Mouse (Mus musculus): ENCODE measurements around the gene Slc35e3. TPM values are rescaled to one million over a fixed set of nuclear protein-coding genes. Genes with fewer than 3 reads are reported as not detected.

Slc35e3 gene
- total RNA-seq, 1 experiment from 2014 or later = 17.0 TPM

DNA sequence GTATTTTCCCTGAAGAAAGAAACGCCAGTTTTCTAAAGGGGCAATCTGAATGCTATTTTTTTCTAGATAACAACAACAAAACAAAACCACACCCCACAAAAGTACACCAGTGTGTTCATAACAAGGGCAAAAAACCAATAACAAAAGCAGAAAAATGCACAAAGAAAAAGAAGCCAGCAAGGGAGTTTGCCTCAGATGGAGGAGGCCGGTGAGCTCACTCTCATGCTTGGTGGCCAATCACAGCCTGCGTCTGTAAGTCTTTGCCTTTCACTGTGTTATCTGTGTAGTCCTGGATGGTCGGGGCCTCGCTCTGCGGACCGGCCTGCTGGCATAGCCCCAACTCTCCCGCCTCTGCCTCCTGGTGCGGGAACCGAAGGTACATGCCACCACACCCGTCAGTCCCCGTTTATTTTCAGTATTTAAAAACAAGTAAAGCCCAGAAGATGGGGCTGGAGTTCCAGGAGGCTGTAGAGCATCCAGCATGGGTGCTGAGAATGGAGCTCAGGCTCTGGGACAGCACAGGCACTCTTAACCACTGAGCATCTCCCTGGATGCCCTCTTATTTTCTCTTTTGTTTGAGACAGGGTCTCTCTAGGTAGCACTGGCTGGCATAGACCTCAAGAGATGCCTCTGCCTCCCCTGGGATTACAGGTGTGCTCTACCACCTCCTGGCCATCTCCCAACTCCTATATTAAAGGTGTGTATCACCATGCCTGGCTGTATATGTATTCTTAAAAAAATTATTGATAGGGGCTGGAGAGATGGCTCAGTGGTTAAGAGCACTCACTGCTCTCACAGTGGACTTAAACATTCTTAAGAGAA lies 30.3 kb upstream of the Slc35e3 start:
- no peak for DNase-seq

- no peak for DNase-seq
Measured at GRCm38 (mm10) chr10:117775401-117776144, 29.4 kb upstream of the Slc35e3 start.

DNA sequence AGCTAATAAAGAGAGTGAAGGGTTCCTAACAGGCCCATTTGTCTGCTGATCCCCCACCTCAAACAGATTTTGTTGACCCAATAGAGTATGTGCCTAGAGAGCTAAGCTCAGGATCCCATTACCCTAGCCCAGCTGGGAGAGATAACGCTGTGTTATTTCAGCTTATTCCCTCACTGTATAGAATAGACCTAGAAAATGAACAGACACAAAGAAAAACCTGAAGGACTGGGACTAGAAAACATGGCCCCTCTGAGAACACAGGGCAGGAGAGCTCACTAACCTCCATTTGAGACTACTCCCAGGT lies 28.6 kb upstream of the Slc35e3 start:
- no peak for DNase-seq

- no peak for DNase-seq
Measured at GRCm38 (mm10) chr10:117774011-117774816, 28.0 kb upstream of the Slc35e3 start.

- no peak for DNase-seq
Measured at GRCm38 (mm10) chr10:117773106-117773720, 27.0 kb upstream of the Slc35e3 start.

DNA sequence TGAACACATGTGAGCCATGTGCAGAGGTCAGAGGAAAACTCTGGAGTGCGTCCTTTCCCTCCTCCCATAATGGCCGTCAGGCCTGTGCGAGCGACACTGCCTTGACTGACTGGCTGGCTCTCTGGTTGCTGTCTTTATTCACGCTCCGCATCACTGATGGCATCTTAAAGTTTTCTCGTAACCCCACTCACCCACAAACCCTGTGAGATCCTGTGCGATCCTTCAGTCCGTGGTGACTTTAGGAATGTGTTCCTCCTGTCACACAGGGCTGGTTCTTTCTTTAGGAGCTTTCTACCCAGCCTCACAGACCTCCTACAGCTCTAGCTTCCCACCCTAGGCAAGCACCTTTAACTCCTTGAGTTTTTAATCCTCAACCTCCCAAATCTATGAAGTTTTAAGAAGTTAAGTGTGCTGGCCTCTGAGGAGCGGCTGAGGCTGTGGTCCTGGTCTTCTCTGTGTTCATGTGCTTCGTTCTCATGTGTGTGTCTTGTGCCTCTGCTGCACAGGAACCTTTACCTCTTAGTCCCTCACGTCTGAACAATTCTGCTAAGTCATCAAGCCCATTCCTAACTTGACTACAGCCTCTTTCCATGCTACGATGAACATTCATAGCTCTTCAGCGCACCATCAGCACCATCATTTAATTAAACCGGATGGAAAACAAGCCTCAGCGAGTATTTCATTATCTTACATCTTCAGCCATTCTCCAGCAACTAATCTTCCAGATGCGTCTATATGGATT lies 26.4 kb upstream of the Slc35e3 start:
- no peak for DNase-seq

DNA sequence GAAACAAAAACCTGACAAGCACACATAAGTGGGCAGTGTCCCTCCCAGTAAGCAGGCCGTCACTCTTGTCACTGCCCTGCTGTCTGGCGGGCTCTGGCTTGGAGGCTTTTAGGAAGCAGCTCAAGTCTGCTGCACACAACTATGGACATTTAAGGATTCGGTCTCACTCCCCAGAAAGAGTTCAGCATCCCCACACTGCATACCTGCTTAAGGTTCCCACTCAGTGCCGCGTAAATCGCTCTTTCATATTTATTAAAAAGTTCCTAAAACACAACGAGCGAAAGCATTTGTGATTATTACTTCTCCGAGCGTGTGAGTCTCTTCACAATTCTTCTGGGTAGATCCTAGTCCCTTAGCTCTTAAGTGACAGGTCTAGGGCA lies 25.0 kb upstream of the Slc35e3 start:
- no peak for DNase-seq

DNA sequence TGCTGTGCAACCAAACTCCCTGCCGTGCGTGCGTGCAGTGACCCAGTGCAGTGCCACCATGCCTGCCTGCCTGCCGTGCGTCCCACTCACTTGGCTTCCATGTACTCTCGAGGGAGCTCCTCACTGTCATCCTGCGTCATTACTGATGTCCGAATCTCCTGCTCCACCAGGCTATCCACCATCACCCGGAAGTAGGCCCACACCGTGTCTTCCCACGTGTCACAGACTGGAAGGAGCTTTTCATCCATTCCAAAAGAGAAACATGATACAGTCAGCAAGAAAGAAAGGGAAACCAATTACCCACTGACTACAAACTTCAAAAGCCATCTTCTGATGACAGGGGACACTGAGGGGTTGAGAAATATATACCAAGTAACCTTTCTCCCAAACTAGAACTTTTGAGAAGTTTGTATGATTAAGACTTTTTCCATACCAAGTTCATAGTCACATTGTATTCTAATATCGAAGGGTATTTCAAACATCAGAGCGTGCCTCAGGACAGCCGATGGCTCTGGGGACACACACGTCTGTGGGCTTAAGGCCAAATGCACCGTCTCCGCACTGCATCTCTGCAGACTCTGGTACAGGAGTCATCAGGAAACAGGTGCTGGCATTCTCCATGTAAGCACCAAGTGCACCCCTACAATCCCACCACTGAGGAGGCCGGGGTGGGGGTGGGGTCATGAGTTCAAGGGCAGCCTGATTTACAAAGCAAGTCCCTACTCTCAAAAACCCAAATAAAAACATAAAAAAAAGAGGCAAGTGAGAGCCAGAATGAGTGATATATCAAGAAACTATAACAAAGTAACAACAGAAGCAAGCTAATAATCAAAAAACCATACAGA lies 24.3 kb upstream of the Slc35e3 start:
- DNase-seq = no peak

DNA sequence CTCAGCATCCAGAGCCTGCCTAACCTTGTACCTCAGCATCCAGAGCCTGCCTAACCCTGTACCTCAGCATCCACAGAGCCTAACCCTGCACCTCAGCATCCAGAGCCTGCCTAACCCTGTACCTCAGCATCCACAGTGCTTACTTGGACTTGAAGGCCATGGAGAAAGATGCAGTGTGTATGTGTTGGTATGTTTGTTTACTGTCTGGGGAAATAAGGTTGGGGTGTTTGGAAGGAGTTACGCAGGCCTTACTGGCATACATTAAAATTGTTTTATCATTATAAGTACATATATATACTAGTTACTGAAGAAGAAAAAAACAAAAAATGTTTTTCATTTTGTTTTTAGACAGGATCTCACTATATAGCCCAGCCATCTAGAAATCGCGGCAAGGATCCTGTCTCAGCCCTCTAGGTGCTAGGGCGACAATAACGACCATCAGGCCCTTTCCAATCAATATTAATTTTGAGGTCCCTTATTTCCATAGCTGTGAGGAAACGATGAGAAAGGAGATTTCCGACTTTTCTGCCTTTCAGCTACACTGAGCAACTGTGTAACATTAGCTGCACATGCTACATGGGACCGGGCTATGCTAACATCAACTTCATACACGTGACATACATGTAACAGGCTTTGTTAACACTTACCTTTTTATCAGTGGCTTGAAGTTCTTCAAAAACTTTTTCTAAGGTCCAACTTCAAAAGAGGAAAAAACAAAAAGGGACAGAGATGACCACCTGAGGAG lies 23.5 kb upstream of the Slc35e3 start:
- no peak for DNase-seq

GRCm38 (mm10) chr10:117768141-117768440 lies 21.9 kb upstream of the Slc35e3 start:
- DNase-seq = no peak

DNA sequence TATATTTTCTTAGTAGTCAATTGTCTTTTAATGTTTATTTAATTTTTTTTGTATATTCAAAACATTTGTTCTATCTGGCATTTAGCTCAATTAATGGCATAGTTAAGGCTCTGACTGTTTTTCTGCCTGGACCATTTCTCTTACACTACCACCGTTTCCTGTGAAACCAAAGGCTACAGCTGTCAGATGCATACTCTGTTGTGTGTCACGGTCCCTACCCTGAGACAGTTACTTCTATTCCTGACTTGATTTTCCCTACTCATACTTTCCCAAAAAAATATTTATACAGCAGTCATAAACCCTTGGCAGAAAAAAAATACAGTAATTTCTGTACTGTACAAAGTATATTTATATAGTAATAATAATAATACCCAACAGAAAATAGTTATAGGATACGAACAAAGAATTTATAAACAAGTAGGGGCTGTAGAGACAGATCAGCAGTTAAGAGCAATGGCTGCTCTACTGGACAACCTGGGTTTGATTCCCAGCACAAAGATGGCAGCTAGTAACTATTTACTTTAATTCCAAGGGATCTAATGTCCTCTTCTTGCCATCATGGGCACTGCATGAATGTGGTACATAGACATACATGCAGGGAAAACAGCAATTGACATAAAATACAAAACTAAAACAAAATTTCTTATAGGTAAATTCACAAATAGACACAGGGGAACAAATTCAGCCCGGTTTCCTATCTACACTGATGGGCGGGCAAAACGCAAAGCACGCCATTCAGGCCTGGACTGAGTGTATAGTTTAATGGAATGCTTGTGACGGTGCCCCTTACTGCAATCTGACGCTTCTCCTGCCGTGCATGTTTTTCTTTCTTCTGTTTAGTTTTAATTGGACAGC lies 21.3 kb upstream of the Slc35e3 start:
- DNase-seq = no peak

- no peak for DNase-seq
Measured at GRCm38 (mm10) chr10:117766896-117767160, 20.7 kb upstream of the Slc35e3 start.

DNA sequence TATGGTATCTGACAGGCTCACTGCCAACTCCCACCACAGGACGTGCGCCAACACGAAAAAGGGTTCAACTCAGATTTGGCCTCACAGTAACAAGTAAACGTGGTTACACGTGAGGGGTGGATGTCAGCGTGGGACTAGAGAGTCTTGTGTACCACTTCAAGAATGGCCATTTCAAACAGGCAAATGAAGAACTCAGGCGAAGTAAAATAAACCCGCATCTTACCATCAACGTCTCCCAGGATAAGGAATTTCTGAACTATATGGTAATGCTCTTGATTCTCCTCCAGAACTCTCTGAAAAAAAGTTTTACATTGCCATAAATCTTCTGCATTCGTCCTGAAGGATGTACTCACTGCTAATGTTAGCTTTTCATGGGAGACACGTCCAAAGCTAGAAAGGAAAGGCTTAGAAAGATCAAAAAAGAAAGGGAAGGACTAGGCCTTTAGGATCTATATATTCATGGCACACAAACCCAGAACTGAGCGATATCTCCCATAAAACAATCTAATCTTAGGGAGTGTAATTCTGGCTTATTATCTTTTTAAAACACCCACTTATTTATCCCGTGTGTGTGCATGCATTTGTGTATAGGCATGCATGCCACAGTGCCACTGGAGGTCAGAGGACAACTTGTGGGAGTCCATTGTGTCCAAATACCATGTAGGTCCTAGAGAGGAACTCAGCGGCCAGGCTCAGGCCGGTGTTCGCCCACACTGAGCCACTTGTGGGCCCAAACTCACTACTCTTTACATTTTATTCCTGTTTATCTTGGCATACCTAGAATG lies 20.1 kb upstream of the Slc35e3 start:
- no peak for DNase-seq

GRCm38 (mm10) chr10:117765116-117765894 lies 19.1 kb upstream of the Slc35e3 start:
- no peak for DNase-seq

- DNase-seq = no peak
Measured at GRCm38 (mm10) chr10:117764598-117764997, 18.4 kb upstream of the Slc35e3 start.

- DNase-seq = no peak
Measured at GRCm38 (mm10) chr10:117763588-117764190, 17.5 kb upstream of the Slc35e3 start.

GRCm38 (mm10) chr10:117762966-117763365 lies 16.8 kb upstream of the Slc35e3 start:
- no peak for DNase-seq

Measured in adrenal gland, postnatal 25 days (tissue).